Mouse (Mus musculus) spleen, adult 2 months (tissue): Measurements from ENCODE around the gene 1700012A03Rik.

Experiments used
- CTCF ChIP-seq: fragments of 200-500 bp; IDR thresholded peaks from 2 replicates; pipeline ENCODE4 v1.5.1; 2011; ENCODE audit warnings: mild to moderate bottlenecking, inconsistent platforms; ENCODE audit not compliant: insufficient read depth, insufficient read length, insufficient replicate concordance; ENCODE audit errors: extremely low read depth
- POLR2A ChIP-seq: fragments of 200-500 bp; IDR thresholded peaks from 2 replicates; pipeline ENCODE4 v1.6.1; 2011; ENCODE audit warnings: low read depth, low read length, inconsistent platforms

DNA sequence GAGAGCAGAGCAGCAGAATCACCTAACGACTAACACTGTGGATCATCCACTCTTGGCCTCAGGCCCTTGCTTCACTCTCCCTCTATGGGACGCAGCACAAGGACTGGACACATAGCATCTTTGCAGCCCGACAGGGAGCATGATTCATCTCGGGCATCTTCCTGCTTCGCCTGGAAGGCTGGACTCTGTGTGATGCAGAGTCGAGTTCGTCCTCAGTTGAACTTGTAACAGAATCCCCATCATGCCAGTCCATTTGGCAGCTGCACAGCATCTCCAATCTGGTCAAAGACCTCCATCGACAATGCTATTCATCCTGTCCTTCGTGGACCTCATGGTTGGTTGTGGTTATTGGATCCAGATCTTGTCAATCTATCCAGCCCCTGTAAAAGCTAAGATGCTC, 11.2 kb downstream of the 1700012A03Rik start:
- TF ChIP-seq CTCF (no peak), POLR2A (no peak)
